Mouse (Mus musculus) midbrain, embryonic 11.5 days (tissue): ENCODE data around the gene Cdon. TPM values are rescaled to one million over a fixed set of nuclear protein-coding genes. Genes with fewer than 3 reads are reported as not detected.
A peak's percentile ranks its signal among the peaks of the same experiment; 100 is the strongest.

ENCODE experiments used
- ATAC-seq: fragments of 200-750 bp; cut with Nextera tagmentation; 2 replicates; pipeline ENCODE4 v1.8.0; 2017; ENCODE audit warnings: moderate TSS enrichment, moderate library complexity; ENCODE audit not compliant: low FRiP score
- DNase-seq: peaks from one replicate; pipeline ENCODE4 v3.0.0; 2015; ENCODE audit warnings: low spot score; ENCODE audit errors: missing footprints
- H3K27ac ChIP-seq: fragments of 300-500 bp; sonication (generic); 2 replicates; pipeline ENCODE4 v1.5.1; 2014; ENCODE audit warnings: low read depth, low read length
- H3K27me3 ChIP-seq: fragments of 300-500 bp; sonication (generic); 2 replicates; pipeline ENCODE4 v1.6.1; 2014; ENCODE audit warnings: mild to moderate bottlenecking, low read length, moderate library complexity, mixed read lengths; ENCODE audit not compliant: control insufficient read depth, insufficient read depth
- H3K36me3 ChIP-seq: fragments of 300-500 bp; sonication (generic); 2 replicates; pipeline ENCODE4 v1.6.1; 2014; ENCODE audit warnings: mild to moderate bottlenecking, low read length, moderate library complexity, mixed read lengths; ENCODE audit not compliant: control insufficient read depth, insufficient read depth
- H3K4me1 ChIP-seq: fragments of 300-500 bp; sonication (generic); 2 replicates; pipeline ENCODE4 v1.6.1; 2014; ENCODE audit warnings: low read length; ENCODE audit not compliant: control insufficient read depth, insufficient read depth
- H3K4me2 ChIP-seq: fragments of 300-500 bp; sonication (generic); 2 replicates; pipeline ENCODE4 v1.6.1; 2014; ENCODE audit warnings: mild to moderate bottlenecking, moderate library complexity
- H3K4me3 ChIP-seq: fragments of 300-500 bp; sonication (generic); 2 replicates; pipeline ENCODE4 v1.5.1; 2014; ENCODE audit warnings: low read depth, low read length
- H3K9ac ChIP-seq: fragments of 300-500 bp; sonication (generic); 2 replicates; pipeline ENCODE4 v1.6.1; 2014; ENCODE audit warnings: low read length
- H3K9me3 ChIP-seq: fragments of 300-500 bp; sonication (generic); 2 replicates; pipeline ENCODE4 v1.6.1; 2016; ENCODE audit warnings: low read length; ENCODE audit not compliant: control insufficient read depth
- WGBS: fragments of 180-500 bp; shearing (Covaris S2); extraction: QIAGEN DNeasy Blood & Tissue Kit; methylation state at CpG from one replicate; pipeline ENCODE4 v1.1.7; 2014; 5-methylcytosine and 5-hydroxymethylcytosine counted together
- polyA plus RNA-seq: library from polyadenylated mRNA; unstranded; fragments of >200 nt; fragmentation: Nextera tagmentation; extraction: Ambion mirVana; gene quantifications from 2 replicates; pipeline ENCODE4 v1.2.1, GENCODE M21; 2014

Gene Cdon
- polyA plus RNA-seq, 1 experiment from 2014 or later = 10.1 TPM

- Histone ChIP-seq H3K27ac (no peak overlapping the region), H3K4me3 (no peak overlapping the region), H3K4me2 (no peak overlapping the region), H3K9me3 (no peaks in the 10 kb centered on the region), H3K36me3 (no peaks in the 10 kb centered on the region), H3K27me3 (no peaks in the 10 kb centered on the region), H3K4me1 (no peaks in the 10 kb centered on the region), H3K9ac (no peak overlapping the region)
- ATAC-seq = no peak
- no peak for DNase-seq
- 68% methylated on average over 3 of the region's 3 CpGs for WGBS
Observed at GRCm38 (mm10) chr9:35495471-35495870, 74.5 kb downstream of the Cdon start.

DNA sequence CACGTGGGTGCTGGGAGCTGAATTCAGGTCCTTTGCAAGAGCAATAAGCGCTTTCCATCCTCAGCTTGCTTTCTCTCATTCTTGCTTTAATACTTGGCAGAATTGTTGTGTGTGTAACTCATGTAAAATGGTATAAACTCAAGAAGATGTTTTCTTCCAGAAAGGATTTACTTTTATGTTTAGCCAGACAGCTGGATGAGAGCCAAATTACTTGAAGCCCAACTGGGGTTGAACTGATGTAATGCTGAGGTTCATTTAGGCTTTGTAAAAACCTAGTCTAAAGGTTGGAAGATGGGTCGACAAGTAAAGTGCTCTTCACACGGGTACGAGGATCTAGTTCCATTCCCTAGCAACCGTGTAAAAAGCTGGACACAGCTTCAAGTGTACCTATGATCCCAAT is 79.0 kb downstream of the Cdon start:
- ATAC-seq = no peak
- 86% methylated on average over 6 of the region's 6 CpGs for WGBS
- no peaks in the 10 kb centered on the region for H3K27me3 ChIP-seq

DNA sequence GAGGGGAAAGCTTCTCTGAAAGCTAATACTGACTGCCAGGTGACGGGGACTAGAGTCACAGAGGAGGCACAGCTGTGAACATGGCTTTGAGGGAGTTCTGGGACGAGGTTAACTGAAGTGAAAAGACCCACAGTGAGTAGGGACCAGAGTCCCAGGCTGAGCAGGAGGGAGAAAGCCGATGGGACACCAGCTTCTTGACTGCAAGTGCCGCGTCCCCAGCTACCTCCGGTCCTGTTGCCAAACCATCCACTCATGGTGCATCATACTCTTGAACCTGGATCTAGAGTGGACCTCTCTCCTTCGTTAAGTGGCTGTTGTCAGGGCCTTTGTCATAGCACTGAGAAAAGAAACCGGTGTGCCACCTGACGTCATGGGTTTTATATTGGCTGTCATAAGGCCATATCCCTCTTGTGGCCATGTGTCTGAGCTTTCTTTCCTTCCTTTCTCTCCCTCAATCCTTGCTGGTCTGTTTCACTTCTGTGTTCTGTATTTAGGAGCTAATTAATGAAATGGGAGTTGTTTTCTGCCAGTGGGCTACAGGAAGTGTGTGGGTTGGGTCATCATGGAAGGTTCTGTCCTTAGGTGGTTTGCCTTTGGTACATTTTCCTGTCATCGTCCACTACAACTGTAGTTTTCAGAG is 81.6 kb downstream of the Cdon start:
- DNase-seq (no peak), ATAC-seq (no peak)
- Histone ChIP-seq H3K27me3 (no peaks in the 10 kb centered on the region), H3K36me3 (peaks cover 4% of the 10 kb centered on the region; the same call in 1 of the 2 replicates), H3K9ac (no peak overlapping the region), H3K4me1 (no peaks in the 10 kb centered on the region), H3K4me3 (no peak overlapping the region), H3K4me2 (no peak overlapping the region), H3K9me3 (no peaks in the 10 kb centered on the region), H3K27ac (no peak overlapping the region)
- WGBS = 85% methylated on average over 10 of the region's 10 CpGs

More for the DNA sequence above, 79.0 kb downstream of the Cdon start:
- no peaks in the 10 kb centered on the region for H3K9me3 ChIP-seq
- no peak overlapping the region for H3K27ac ChIP-seq
- no peak overlapping the region for H3K4me3 ChIP-seq
- H3K9ac ChIP-seq = no peak overlapping the region
- H3K4me2 ChIP-seq = no peak overlapping the region
- no peak for DNase-seq
- no peaks in the 10 kb centered on the region for H3K4me1 ChIP-seq
- peaks cover 4% of the 10 kb centered on the region; the same call in 1 of the 2 replicates for H3K36me3 ChIP-seq

DNA sequence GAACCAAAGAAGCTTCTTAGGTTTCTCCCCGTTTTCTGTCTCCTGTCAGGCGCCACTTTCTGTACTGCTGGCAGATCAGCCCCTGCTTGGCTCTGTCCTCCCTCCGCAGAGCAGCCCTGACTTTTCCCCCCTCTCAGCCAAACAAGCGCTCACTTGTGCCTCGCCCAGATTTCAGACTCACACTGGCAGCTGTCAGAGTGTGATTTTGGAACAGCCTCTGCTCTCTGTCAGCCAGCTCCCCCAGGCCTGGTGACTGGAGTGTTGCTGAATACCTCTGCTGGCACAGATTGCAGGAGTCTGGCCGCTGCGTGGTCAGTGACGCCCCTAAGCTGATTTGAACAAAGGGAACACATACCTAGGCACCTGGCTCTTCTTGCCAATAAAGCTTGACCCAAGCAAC is 87.3 kb downstream of the Cdon start:
- H3K27me3 ChIP-seq = no peaks in the 10 kb centered on the region
- no peaks in the 10 kb centered on the region for H3K9me3 ChIP-seq
- H3K27ac ChIP-seq = no peak overlapping the region
- H3K9ac ChIP-seq = no peak overlapping the region
- no peak for DNase-seq
- 0 out of 2 replicates have a peak, but pooled peaks have one; percentile 31 for ATAC-seq
- H3K4me3 ChIP-seq = no peak overlapping the region
- no peak overlapping the region for H3K4me2 ChIP-seq
- H3K4me1 ChIP-seq = no peaks in the 10 kb centered on the region
- no peaks in the 10 kb centered on the region for H3K36me3 ChIP-seq
- WGBS = 60% methylated on average over 8 of the region's 8 CpGs

GRCm38 (mm10) chr9:35513900-35514299 is 93.0 kb downstream of the Cdon start:
- Histone ChIP-seq H3K27ac (no peak overlapping the region), H3K9me3 (no peaks in the 10 kb centered on the region), H3K27me3 (no peaks in the 10 kb centered on the region), H3K4me2 (no peak overlapping the region), H3K36me3 (no peaks in the 10 kb centered on the region), H3K4me3 (no peak overlapping the region), H3K4me1 (no peaks in the 10 kb centered on the region), H3K9ac (no peak overlapping the region)
- DNase-seq = no peak
- WGBS = 84% methylated on average over 4 of the region's 4 CpGs
- ATAC-seq = no peak

GRCm38 (mm10) chr9:35516182-35516581 is 95.3 kb downstream of the Cdon start:
- H3K4me3 ChIP-seq = no peak overlapping the region
- no peak overlapping the region for H3K27ac ChIP-seq
- no peak for ATAC-seq

GRCm38 (mm10) chr9:35516711-35517110 is 95.8 kb downstream of the Cdon start:
- H3K4me1 ChIP-seq = no peaks in the 10 kb centered on the region
- 90% methylated on average over 16 of the region's 16 CpGs for WGBS
- H3K36me3 ChIP-seq = no peaks in the 10 kb centered on the region
- no peak overlapping the region for H3K4me3 ChIP-seq
- ATAC-seq (no peak), DNase-seq (no peak)
- no peak overlapping the region for H3K27ac ChIP-seq
- no peak overlapping the region for H3K4me2 ChIP-seq
- H3K9ac ChIP-seq = no peak overlapping the region
- H3K27me3 ChIP-seq = no peaks in the 10 kb centered on the region
- H3K9me3 ChIP-seq = no peaks in the 10 kb centered on the region

More at GRCm38 (mm10) chr9:35516182-35516581, 95.3 kb downstream of the Cdon start:
- no peaks in the 10 kb centered on the region for H3K27me3 ChIP-seq
- DNase-seq = no peak
- H3K9me3 ChIP-seq = no peaks in the 10 kb centered on the region
- H3K9ac ChIP-seq = no peak overlapping the region
- 88% methylated on average over 5 of the region's 5 CpGs for WGBS
- no peaks in the 10 kb centered on the region for H3K36me3 ChIP-seq
- H3K4me2 ChIP-seq = no peak overlapping the region
- no peaks in the 10 kb centered on the region for H3K4me1 ChIP-seq

DNA sequence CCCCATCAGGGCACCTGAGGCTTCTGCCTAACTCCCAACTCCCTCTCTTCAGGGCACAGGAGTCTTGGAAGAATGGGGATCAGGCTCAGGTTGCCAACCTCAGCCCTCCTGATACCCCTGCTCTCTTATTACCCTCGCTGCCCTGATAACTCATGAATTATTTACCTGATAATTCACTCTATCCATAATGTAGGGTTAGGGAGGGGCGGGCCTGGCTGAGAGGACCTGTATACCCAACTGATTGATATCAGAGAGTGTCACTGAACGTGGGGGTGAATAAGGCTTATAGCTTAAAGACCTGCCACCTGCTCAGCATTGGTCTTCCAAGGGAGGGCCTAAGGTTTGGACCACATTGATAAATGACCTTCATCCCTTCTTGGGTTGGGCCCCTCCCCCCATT is 97.2 kb downstream of the Cdon start, which contains the start of gene Gm1113:
Gene Gm1113 (minus strand): TSS at position 101 of the 400 bp plus-strand sequence.
- Histone ChIP-seq H3K36me3 (no peaks in the 10 kb centered on the region), H3K4me2 (no peak within 1 kb of the TSS), H3K4me3 (no peak within 1 kb of the TSS), H3K4me1 (peaks cover 2% of the 10 kb centered on the region; the same call in 1 of the 2 replicates), H3K27me3 (no peaks in the 10 kb centered on the region), H3K9me3 (no peaks in the 10 kb centered on the region), H3K27ac (no peak within 1 kb of the TSS), H3K9ac (no peak within 1 kb of the TSS)
- ATAC-seq (no peak), DNase-seq (no peak)
- WGBS = 80% methylated on average over 3 of the region's 3 CpGs

GRCm38 (mm10) chr9:35520631-35521348 is 99.9 kb downstream of the Cdon start:
- no peaks in the 10 kb centered on the region for H3K36me3 ChIP-seq
- H3K27me3 ChIP-seq = no peaks in the 10 kb centered on the region
- H3K4me1 ChIP-seq = peaks cover 10% of the 10 kb centered on the region
- DNase-seq = peak; percentile 61
- 83% methylated on average over 6 of the region's 6 CpGs for WGBS
- no peak overlapping the region for H3K4me3 ChIP-seq
- no peak overlapping the region for H3K9ac ChIP-seq
- H3K27ac ChIP-seq = no peak overlapping the region
- H3K9me3 ChIP-seq = no peaks in the 10 kb centered on the region
- no peak for ATAC-seq
- no peak overlapping the region for H3K4me2 ChIP-seq
